Mouse (Mus musculus): ENCODE data around the gene Mospd1. TPM values are rescaled to one million over a fixed set of nuclear protein-coding genes. Genes with fewer than 3 reads are reported as not detected.

Mospd1 gene
- total and polyA plus RNA-seq, 3 experiments, result 4.8 to 10.1 TPM; not detected in 1

DNA sequence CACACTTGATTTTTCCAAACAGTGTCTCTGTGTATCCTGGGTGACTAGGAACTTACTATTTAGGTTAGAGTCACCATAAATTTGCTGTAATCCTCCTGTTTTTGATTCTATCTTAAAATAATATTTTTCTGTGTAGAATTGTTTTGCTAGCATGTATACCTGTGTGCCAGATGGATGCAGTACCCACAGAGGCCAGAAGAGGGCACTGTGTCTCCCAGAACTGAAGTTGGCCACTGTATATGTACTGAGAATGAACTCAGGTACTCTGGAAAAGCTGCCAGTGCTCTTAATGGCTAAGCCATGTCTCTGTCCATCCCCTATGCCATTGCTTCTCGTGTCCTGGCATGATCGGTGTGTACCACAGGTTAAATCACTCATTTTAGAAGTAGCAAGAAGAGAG, 28.8 kb downstream of the Mospd1 start:
- Histone ChIP-seq H3K9me3 (replicated peaks; ENCODE audit: insufficient read depth, low read length) (no peaks in the 10 kb centered on the region), H3K4me3 (ENCODE audit: control insufficient read depth in 1 of 2, insufficient read depth in 1 of 2, low read depth in 2 of 2, low read length in 2 of 2) (no peak overlapping the region), H3K9ac (ENCODE audit: control insufficient read depth, low read depth, low read length, poor library complexity, severe bottlenecking) (no peak overlapping the region), H3K79me2 (ENCODE audit: control insufficient read depth, insufficient read depth, low read length, poor library complexity) (no peaks in the 10 kb centered on the region), H3K27ac (ENCODE audit: control insufficient read depth, low read depth, low read length) (no peak overlapping the region), H3K36me3 (ENCODE audit: control insufficient read depth in 1 of 2, insufficient read depth in 2 of 2, low read length in 2 of 2) (no peaks in the 10 kb centered on the region), H3K4me1 (ENCODE audit: control insufficient read depth in 1 of 2, insufficient read depth in 2 of 2, low read length in 2 of 2) (no peaks in the 10 kb centered on the region), H3K27me3 (ENCODE audit: control insufficient read depth in 1 of 2, insufficient read depth in 2 of 2, low read length in 2 of 2) (no peaks in the 10 kb centered on the region)
- TF ChIP-seq ZKSCAN1 (IDR thresholded peaks at IDR 0.05; ENCODE audit: low read depth, low read length) (no peak), E2F4 (IDR thresholded peaks at IDR 0.05; ENCODE audit: borderline replicate concordance, low read depth, low read length) (no peak), MAX (IDR thresholded peaks at IDR 0.05; ENCODE audit: low read length) (no peak), SIN3A (IDR thresholded peaks at IDR 0.05; ENCODE audit: low read length) (no peak), MEF2A (IDR thresholded peaks at IDR 0.05; ENCODE audit: extremely low read depth, insufficient replicate concordance, low read depth, low read length, poor library complexity, severe bottlenecking) (no peak), RAD21 (IDR thresholded peaks at IDR 0.05; ENCODE audit: low read depth, low read length) (peak; percentile 59), SMC3 (IDR thresholded peaks at IDR 0.05; ENCODE audit: low read depth, low read length) (peak; percentile 53), CTCF (IDR thresholded peaks at IDR 0.05 in 2 of 3, conservative IDR thresholded peaks at IDR 0.05 in 1 of 3; ENCODE audit: control insufficient read depth in 1 of 3, insufficient read depth in 1 of 3, low read depth in 2 of 3, low read length in 3 of 3, poor library complexity in 1 of 3, severe bottlenecking in 1 of 3) (peak; percentile 60 to 76 (median 63)), MXI1 (IDR thresholded peaks at IDR 0.05; ENCODE audit: low read depth, low read length) (no peak)
- DNase-seq (ENCODE audit: low read depth, low spot score), result peak; percentile 53

DNA sequence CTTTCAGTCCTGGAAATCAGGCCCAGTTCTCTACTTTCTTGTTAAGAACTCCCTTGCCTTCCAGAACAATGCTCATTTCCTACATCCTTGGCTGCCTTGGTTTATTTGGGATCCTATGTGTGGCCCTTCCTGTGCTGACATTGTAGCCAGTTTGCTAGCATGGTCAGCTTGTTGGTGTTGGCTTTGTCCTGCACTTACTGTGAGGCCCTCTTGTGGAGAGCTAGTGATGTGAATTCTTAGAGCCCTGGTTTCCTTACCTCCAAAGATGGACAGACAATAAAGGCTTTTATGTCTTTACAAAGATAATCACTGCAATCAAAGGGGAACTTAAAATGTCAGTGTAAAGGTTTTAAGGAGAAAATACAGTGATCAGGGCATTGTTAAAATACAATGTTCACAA, 32.9 kb downstream of the Mospd1 start:
- DNase-seq (ENCODE audit: low read depth, low spot score), result no peak
- Histone ChIP-seq H3K9me3 (replicated peaks; ENCODE audit: insufficient read depth, low read length) (no peaks in the 10 kb centered on the region), H3K27me3 (ENCODE audit: control insufficient read depth in 1 of 2, insufficient read depth in 2 of 2, low read length in 2 of 2) (no peaks in the 10 kb centered on the region), H3K4me3 (ENCODE audit: control insufficient read depth in 1 of 2, insufficient read depth in 1 of 2, low read depth in 2 of 2, low read length in 2 of 2) (no peak overlapping the region), H3K27ac (ENCODE audit: control insufficient read depth, low read depth, low read length) (no peak overlapping the region), H3K36me3 (ENCODE audit: control insufficient read depth in 1 of 2, insufficient read depth in 2 of 2, low read length in 2 of 2) (no peaks in the 10 kb centered on the region), H3K4me1 (ENCODE audit: control insufficient read depth in 1 of 2, insufficient read depth in 2 of 2, low read length in 2 of 2) (no peaks in the 10 kb centered on the region), H3K79me2 (ENCODE audit: control insufficient read depth, insufficient read depth, low read length, poor library complexity) (no peaks in the 10 kb centered on the region), H3K9ac (ENCODE audit: control insufficient read depth, low read depth, low read length, poor library complexity, severe bottlenecking) (no peak overlapping the region)
- TF ChIP-seq TAL1 (IDR thresholded peaks at IDR 0.05; ENCODE audit: low read length) (no peak), ZNF384 (IDR thresholded peaks at IDR 0.05; ENCODE audit: low read depth, low read length) (no peak), RCOR1 (IDR thresholded peaks at IDR 0.05; ENCODE audit: low read depth, low read length) (no peak), GABPA (IDR thresholded peaks at IDR 0.05; ENCODE audit: low read depth, low read length) (no peak), POLR2A (IDR thresholded peaks at IDR 0.05; ENCODE audit: control insufficient read depth in 1 of 2, insufficient read depth in 1 of 2, low read depth in 1 of 2, low read length in 2 of 2, poor library complexity in 1 of 2) (no peak), SMC3 (IDR thresholded peaks at IDR 0.05; ENCODE audit: low read depth, low read length) (0 out of 2 replicates have a peak, but pooled peaks have one; percentile 8)

DNA sequence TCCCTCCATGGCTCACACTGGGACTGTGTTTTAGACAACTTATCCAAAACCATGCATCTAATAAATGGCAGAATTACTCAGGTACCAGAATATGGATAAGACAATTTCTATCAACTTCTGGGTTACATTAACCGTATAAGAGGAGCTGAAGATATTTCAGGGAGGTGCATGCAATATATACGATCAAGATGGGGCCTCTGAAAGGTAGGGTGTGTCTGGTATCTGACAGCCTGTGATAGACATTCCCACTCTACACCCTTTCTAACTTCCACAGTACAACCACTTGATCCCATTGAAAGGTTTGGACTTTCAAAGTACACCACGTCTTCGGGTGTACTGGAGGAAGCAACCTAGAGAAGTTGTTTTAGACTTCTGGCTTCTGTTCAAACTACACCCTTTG, 39.9 kb downstream of the Mospd1 start:
- Histone ChIP-seq H3K27me3 (ENCODE audit: control insufficient read depth in 1 of 2, insufficient read depth in 2 of 2, low read length in 2 of 2) (no peaks in the 10 kb centered on the region), H3K36me3 (ENCODE audit: control insufficient read depth in 1 of 2, insufficient read depth in 2 of 2, low read length in 2 of 2) (no peaks in the 10 kb centered on the region), H3K27ac (ENCODE audit: control insufficient read depth, low read depth, low read length) (no peak overlapping the region), H3K4me3 (ENCODE audit: control insufficient read depth in 1 of 2, insufficient read depth in 1 of 2, low read depth in 2 of 2, low read length in 2 of 2) (no peak overlapping the region), H3K79me2 (ENCODE audit: control insufficient read depth, insufficient read depth, low read length, poor library complexity) (no peaks in the 10 kb centered on the region), H3K9me3 (replicated peaks; ENCODE audit: insufficient read depth, low read length) (no peaks in the 10 kb centered on the region), H3K4me1 (ENCODE audit: control insufficient read depth in 1 of 2, insufficient read depth in 2 of 2, low read length in 2 of 2) (no peaks in the 10 kb centered on the region), H3K9ac (ENCODE audit: control insufficient read depth, low read depth, low read length, poor library complexity, severe bottlenecking) (no peak overlapping the region)
- DNase-seq (ENCODE audit: low read depth, low spot score), result no peak
- TF ChIP-seq MXI1 (IDR thresholded peaks at IDR 0.05; ENCODE audit: low read depth, low read length) (no peak), CHD2 (IDR thresholded peaks at IDR 0.05; ENCODE audit: low read length) (no peak), NELFE (IDR thresholded peaks at IDR 0.05; ENCODE audit: low read depth, low read length) (no peak), CHD1 (IDR thresholded peaks at IDR 0.05; ENCODE audit: low read depth, low read length) (no peak), SMC3 (IDR thresholded peaks at IDR 0.05; ENCODE audit: low read depth, low read length) (no peak), POLR2AphosphoS2 (IDR thresholded peaks at IDR 0.05; ENCODE audit: low read length) (no peak)
